Mouse (Mus musculus): ENCODE measurements around the gene Cpsf6. TPM values are rescaled to one million over a fixed set of nuclear protein-coding genes. Genes with fewer than 3 reads are reported as not detected.

Gene Cpsf6
- polyA plus RNA-seq, 1 experiment from 2014 or later, result 93.0 TPM

GRCm38 (mm10) chr10:117421283-117422107, 41.7 kb upstream of the Cpsf6 start:
- Histone ChIP-seq H3K36me3 (ENCODE audit: control insufficient read depth, insufficient read depth, low read length) (no peaks in the 10 kb centered on the region), H3K4me2 (ENCODE audit: low read length) (no peak overlapping the region), H3K9me3 (ENCODE audit: control insufficient read depth, low read length) (no peaks in the 10 kb centered on the region), H3K9ac (ENCODE audit: low read length) (no peak overlapping the region), H3K4me3 (ENCODE audit: control insufficient read depth in 1 of 2, insufficient read depth in 1 of 2, low read depth in 1 of 2, low read length in 2 of 2) (no peak overlapping the region), H3K27ac (replicated peaks in 1 of 2; ENCODE audit: control insufficient read depth in 1 of 2, insufficient read depth in 1 of 2, low read depth in 2 of 2, low read length in 2 of 2) (no peak overlapping the region), H3K4me1 (ENCODE audit: control insufficient read depth in 2 of 2, insufficient read depth in 2 of 2, low read length in 2 of 2) (peaks cover 11 to 13% of the 10 kb centered on the region in 2 experiments; a peak in 3 of 4 replicates), H3K27me3 (ENCODE audit: control insufficient read depth, insufficient read depth, low read length) (no peaks in the 10 kb centered on the region)
- 82% methylated on average over 7 of the region's 7 CpGs for WGBS
- no peak for ATAC-seq (ENCODE audit: insufficient number of reproducible peaks, insufficient read depth, low FRiP score, low read depth)

DNA sequence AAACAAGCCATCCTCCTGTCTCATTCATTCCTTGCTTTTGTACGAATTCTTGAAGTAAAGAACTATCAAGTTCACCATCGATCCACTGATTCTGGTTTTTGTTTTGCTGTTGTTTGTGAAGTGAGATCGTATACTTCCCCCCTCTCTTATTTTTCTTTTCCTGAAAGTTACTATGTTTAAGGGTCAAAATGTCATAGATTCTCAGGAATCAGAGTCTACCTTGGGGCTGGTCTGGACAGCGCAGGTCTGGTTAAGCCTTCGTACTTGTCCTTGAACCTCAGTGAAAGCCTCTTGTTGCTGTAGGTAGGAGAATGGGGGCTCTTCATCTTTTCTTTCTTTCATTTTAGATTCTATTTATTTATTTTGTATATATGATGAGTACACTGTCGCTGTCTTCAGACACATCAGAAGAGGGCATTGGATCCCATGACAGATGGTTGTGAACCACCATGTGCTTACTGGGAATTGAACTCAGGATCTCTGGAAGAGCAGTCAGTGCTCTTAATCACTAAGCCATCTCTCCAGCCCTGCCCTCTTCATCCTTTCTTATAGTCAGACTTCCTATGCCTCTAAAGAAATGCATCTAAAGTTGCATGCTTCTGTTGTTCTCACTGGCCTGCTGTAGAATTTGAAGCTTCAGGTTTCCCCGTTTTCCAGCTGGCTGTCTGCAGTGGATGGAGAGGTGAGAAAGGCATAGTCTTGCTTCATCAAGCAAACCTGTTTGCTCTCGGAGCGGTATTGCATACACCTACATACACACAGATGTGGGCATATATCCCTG, 40.9 kb upstream of the Cpsf6 start:
- H3K9ac ChIP-seq (ENCODE audit: low read length), result no peak overlapping the region
- 82% methylated on average over 9 of the region's 9 CpGs for WGBS
- H3K9me3 ChIP-seq (ENCODE audit: control insufficient read depth, low read length), result no peaks in the 10 kb centered on the region
- no peak overlapping the region for H3K27ac ChIP-seq (replicated peaks in 1 of 2; ENCODE audit: control insufficient read depth in 1 of 2, insufficient read depth in 1 of 2, low read depth in 2 of 2, low read length in 2 of 2)
- H3K36me3 ChIP-seq (ENCODE audit: control insufficient read depth, insufficient read depth, low read length), result no peaks in the 10 kb centered on the region
- no peak for ATAC-seq (ENCODE audit: insufficient number of reproducible peaks, insufficient read depth, low FRiP score, low read depth)
- no peaks in the 10 kb centered on the region for H3K27me3 ChIP-seq (ENCODE audit: control insufficient read depth, insufficient read depth, low read length)
- no peak overlapping the region for H3K4me3 ChIP-seq (ENCODE audit: control insufficient read depth in 1 of 2, insufficient read depth in 1 of 2, low read depth in 1 of 2, low read length in 2 of 2)
- no peak overlapping the region for H3K4me2 ChIP-seq (ENCODE audit: low read length)
- peaks cover 11 to 13% of the 10 kb centered on the region in 2 experiments; a peak in 3 of 4 replicates for H3K4me1 ChIP-seq (ENCODE audit: control insufficient read depth in 2 of 2, insufficient read depth in 2 of 2, low read length in 2 of 2)

DNA sequence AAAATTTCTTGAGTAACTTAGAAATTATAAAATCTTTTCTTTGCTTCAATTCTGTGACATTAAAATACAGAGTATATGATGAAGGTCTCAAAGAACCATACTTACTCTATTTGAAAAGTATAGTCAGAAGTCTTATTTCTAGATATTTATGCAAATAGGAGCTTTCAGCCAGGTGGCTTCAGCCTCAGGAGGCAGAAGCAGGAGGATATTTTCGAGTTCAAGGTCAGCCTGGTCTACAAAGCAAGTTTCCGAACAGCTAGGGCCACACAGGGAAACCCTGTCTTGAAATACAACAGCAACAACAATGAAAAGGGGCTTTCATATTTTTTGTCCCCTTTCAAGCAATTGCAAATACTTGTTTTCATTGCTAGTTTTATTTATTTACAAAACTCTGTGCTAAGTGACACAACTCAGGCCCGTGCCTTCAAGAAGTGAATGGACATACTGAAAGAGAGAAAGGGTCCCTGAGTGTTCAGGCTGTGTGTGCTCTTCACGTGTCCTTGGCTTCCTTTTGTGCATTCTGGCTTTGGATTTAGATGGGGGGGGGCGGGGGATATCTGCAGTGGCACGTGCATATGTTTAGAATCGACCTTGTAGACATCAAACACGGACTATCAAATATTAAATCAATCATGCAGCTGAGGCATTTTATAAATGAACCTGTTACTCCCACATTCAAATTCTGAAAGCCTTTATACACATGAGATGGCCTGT, 39.9 kb upstream of the Cpsf6 start:
- Histone ChIP-seq H3K9ac (ENCODE audit: low read length) (no peak overlapping the region), H3K4me3 (ENCODE audit: control insufficient read depth in 1 of 2, insufficient read depth in 1 of 2, low read depth in 1 of 2, low read length in 2 of 2) (no peak overlapping the region), H3K4me1 (ENCODE audit: control insufficient read depth in 2 of 2, insufficient read depth in 2 of 2, low read length in 2 of 2) (peaks cover 11 to 13% of the 10 kb centered on the region in 2 experiments; a peak in 3 of 4 replicates), H3K36me3 (ENCODE audit: control insufficient read depth, insufficient read depth, low read length) (no peaks in the 10 kb centered on the region), H3K9me3 (ENCODE audit: control insufficient read depth, low read length) (no peaks in the 10 kb centered on the region), H3K4me2 (ENCODE audit: low read length) (no peak overlapping the region), H3K27ac (replicated peaks in 1 of 2; ENCODE audit: control insufficient read depth in 1 of 2, insufficient read depth in 1 of 2, low read depth in 2 of 2, low read length in 2 of 2) (no peak overlapping the region), H3K27me3 (ENCODE audit: control insufficient read depth, insufficient read depth, low read length) (no peaks in the 10 kb centered on the region)
- WGBS, result 73% methylated on average over 8 of the region's 8 CpGs
- ATAC-seq (ENCODE audit: insufficient number of reproducible peaks, insufficient read depth, low FRiP score, low read depth), result no peak

- Histone ChIP-seq H3K4me2 (ENCODE audit: low read length) (peak overlapping the region; percentile 86), H3K9ac (ENCODE audit: low read length) (peak overlapping the region; percentile 42; the same call in 1 of the 2 replicates), H3K36me3 (ENCODE audit: control insufficient read depth, insufficient read depth, low read length) (no peaks in the 10 kb centered on the region), H3K9me3 (ENCODE audit: control insufficient read depth, low read length) (no peaks in the 10 kb centered on the region), H3K4me1 (ENCODE audit: control insufficient read depth in 2 of 2, insufficient read depth in 2 of 2, low read length in 2 of 2) (peaks cover 11% of the 10 kb centered on the region in 2 experiments; a peak in 3 of 4 replicates), H3K4me3 (ENCODE audit: control insufficient read depth in 1 of 2, insufficient read depth in 1 of 2, low read depth in 1 of 2, low read length in 2 of 2) (peak overlapping the region; percentile 28 to 39), H3K27me3 (ENCODE audit: control insufficient read depth, insufficient read depth, low read length) (no peaks in the 10 kb centered on the region), H3K27ac (replicated peaks in 1 of 2; ENCODE audit: control insufficient read depth in 1 of 2, insufficient read depth in 1 of 2, low read depth in 2 of 2, low read length in 2 of 2) (no peak overlapping the region)
- ATAC-seq (ENCODE audit: insufficient number of reproducible peaks, insufficient read depth, low FRiP score, low read depth), result no peak
- WGBS, result 35% methylated on average over 24 of the region's 24 CpGs
Observed at GRCm38 (mm10) chr10:117418668-117419237, 38.9 kb upstream of the Cpsf6 start.

DNA sequence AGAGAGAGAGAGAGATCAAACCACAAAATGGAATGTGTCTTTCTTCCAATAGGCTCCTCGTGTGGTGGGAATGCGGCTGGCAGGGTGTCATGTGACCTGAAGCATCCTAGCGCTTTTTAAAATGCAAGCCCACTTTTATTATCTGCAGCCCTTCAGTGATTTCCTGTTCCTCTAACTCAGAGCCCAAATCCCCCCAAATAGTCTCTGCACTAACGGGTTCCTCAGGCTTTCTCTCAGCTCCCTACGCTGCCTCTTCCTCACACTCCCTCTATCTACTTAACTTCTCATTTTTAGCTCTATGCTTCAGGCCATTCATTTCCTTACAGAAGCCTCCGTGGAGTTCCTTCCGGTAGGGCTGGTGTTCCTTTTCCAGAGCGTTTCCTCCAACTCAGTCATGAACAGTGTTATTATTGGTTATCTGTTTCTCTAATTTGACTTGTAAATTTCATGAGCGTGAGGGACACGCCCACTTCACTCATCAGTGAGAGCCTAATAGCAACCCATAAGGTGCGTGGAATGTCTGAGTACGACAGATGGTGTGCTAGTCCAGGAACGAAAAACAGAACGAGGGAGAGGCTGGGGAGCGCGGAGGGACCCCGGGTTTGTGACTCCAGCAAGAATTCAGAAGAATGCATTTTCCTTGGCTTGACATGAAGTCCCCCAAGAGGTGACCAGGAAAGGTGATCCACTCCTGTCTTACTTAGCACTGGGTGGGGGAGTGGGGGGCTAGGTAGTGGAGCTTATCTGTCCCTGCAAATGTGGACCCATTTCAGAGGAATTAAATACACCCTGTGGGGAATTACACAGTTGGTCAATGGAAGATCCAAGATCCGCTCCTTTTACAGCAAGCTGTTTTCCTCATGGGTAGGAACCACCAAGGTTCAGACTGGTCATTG, 38.2 kb upstream of the Cpsf6 start:
- peaks cover 11% of the 10 kb centered on the region in 2 experiments; a peak in 3 of 4 replicates for H3K4me1 ChIP-seq (ENCODE audit: control insufficient read depth in 2 of 2, insufficient read depth in 2 of 2, low read length in 2 of 2)
- H3K27me3 ChIP-seq (ENCODE audit: control insufficient read depth, insufficient read depth, low read length), result no peaks in the 10 kb centered on the region
- H3K4me2 ChIP-seq (ENCODE audit: low read length), result peak overlapping the region; percentile 86
- ATAC-seq (ENCODE audit: insufficient number of reproducible peaks, insufficient read depth, low FRiP score, low read depth), result peak; percentile 57
- no peaks in the 10 kb centered on the region for H3K9me3 ChIP-seq (ENCODE audit: control insufficient read depth, low read length)
- H3K4me3 ChIP-seq (ENCODE audit: control insufficient read depth in 1 of 2, insufficient read depth in 1 of 2, low read depth in 1 of 2, low read length in 2 of 2), result peak overlapping the region; percentile 28 to 39
- peak overlapping the region in 1 of 2 experiments; percentile 34; a peak in 2 of 4 replicates for H3K27ac ChIP-seq (replicated peaks in 1 of 2; ENCODE audit: control insufficient read depth in 1 of 2, insufficient read depth in 1 of 2, low read depth in 2 of 2, low read length in 2 of 2)
- no peaks in the 10 kb centered on the region for H3K36me3 ChIP-seq (ENCODE audit: control insufficient read depth, insufficient read depth, low read length)
- H3K9ac ChIP-seq (ENCODE audit: low read length), result peak overlapping the region; percentile 42
- 13% methylated on average over 18 of the region's 18 CpGs for WGBS

- H3K36me3 ChIP-seq (ENCODE audit: control insufficient read depth, insufficient read depth, low read length), result no peaks in the 10 kb centered on the region
- peak overlapping the region; percentile 36; the same call in 1 of the 2 replicates for H3K9ac ChIP-seq (ENCODE audit: low read length)
- H3K4me1 ChIP-seq (ENCODE audit: control insufficient read depth in 2 of 2, insufficient read depth in 2 of 2, low read length in 2 of 2), result peaks cover 11% of the 10 kb centered on the region in 2 experiments; a peak in 3 of 4 replicates
- 39% methylated on average over 9 of the region's 9 CpGs for WGBS
- peak overlapping the region in 1 of 2 experiments; percentile 34; a peak in 2 of 4 replicates for H3K27ac ChIP-seq (replicated peaks in 1 of 2; ENCODE audit: control insufficient read depth in 1 of 2, insufficient read depth in 1 of 2, low read depth in 2 of 2, low read length in 2 of 2)
- peak overlapping the region; percentile 86 for H3K4me2 ChIP-seq (ENCODE audit: low read length)
- H3K4me3 ChIP-seq (ENCODE audit: control insufficient read depth in 1 of 2, insufficient read depth in 1 of 2, low read depth in 1 of 2, low read length in 2 of 2), result peak overlapping the region; percentile 28 to 39
- ATAC-seq (ENCODE audit: insufficient number of reproducible peaks, insufficient read depth, low FRiP score, low read depth), result peak; percentile 64
- H3K27me3 ChIP-seq (ENCODE audit: control insufficient read depth, insufficient read depth, low read length), result no peaks in the 10 kb centered on the region
- H3K9me3 ChIP-seq (ENCODE audit: control insufficient read depth, low read length), result no peaks in the 10 kb centered on the region
Observed at GRCm38 (mm10) chr10:117417470-117417767, 37.6 kb upstream of the Cpsf6 start.
